Mouse (Mus musculus) cerebellum, adult 18-20 months (tissue): ENCODE data around the gene 5730455P16Rik.

Source experiments
- DNase-seq, 2 experiments: peaks; one replicate each; pipeline ENCODE4 v3.0.0; 2021

5730455P16Rik gene

GRCm38 (mm10) chr11:80378452-80379068 is 726 bp upstream of the 5730455P16Rik start:
- DNase-seq = peak in 1 of 2 experiments; percentile 15

- no peak for DNase-seq
These were observed 1.2 kb downstream of the 5730455P16Rik start for GRCm38 (mm10) chr11:80376651-80377050.

- no peak for DNase-seq
These were observed 8.9 kb downstream of the 5730455P16Rik start for GRCm38 (mm10) chr11:80368949-80369348.

GRCm38 (mm10) chr11:80354832-80355231 is 23.0 kb downstream of the 5730455P16Rik start:
- no peak for DNase-seq

GRCm38 (mm10) chr11:80351832-80352430 is 25.9 kb downstream of the 5730455P16Rik start:
- peak; percentile 87 to 91 for DNase-seq

- no peak for DNase-seq
These were observed 35.4 kb downstream of the 5730455P16Rik start for GRCm38 (mm10) chr11:80342482-80342881.

- DNase-seq = no peak
These were observed 41.5 kb downstream of the 5730455P16Rik start for GRCm38 (mm10) chr11:80336351-80336730.

- no peak for DNase-seq
These were observed 42.1 kb downstream of the 5730455P16Rik start for GRCm38 (mm10) chr11:80335609-80336350.

- no peak for DNase-seq
These were observed 45.0 kb downstream of the 5730455P16Rik start for GRCm38 (mm10) chr11:80332709-80333400.

- DNase-seq = no peak
These were observed 53.2 kb downstream of the 5730455P16Rik start for GRCm38 (mm10) chr11:80324636-80325035.

- DNase-seq = no peak
These were observed 54.6 kb downstream of the 5730455P16Rik start for GRCm38 (mm10) chr11:80323255-80323654.

GRCm38 (mm10) chr11:80315743-80316639 is 61.8 kb downstream of the 5730455P16Rik start:
- peak; percentile 19 to 34 for DNase-seq

- DNase-seq = no peak
These were observed 63.9 kb downstream of the 5730455P16Rik start for GRCm38 (mm10) chr11:80313944-80314343.

GRCm38 (mm10) chr11:80313462-80313861 is 64.4 kb downstream of the 5730455P16Rik start:
- DNase-seq = no peak

GRCm38 (mm10) chr11:80312565-80312964 is 65.3 kb downstream of the 5730455P16Rik start:
- DNase-seq = no peak

- no peak for DNase-seq
These were observed 65.8 kb downstream of the 5730455P16Rik start for GRCm38 (mm10) chr11:80312049-80312448.

- no peak for DNase-seq
These were observed 66.6 kb downstream of the 5730455P16Rik start for GRCm38 (mm10) chr11:80311271-80311670.
